Mouse (Mus musculus): ENCODE results near the gene Igfbp6.

Gene Igfbp6

DNA sequence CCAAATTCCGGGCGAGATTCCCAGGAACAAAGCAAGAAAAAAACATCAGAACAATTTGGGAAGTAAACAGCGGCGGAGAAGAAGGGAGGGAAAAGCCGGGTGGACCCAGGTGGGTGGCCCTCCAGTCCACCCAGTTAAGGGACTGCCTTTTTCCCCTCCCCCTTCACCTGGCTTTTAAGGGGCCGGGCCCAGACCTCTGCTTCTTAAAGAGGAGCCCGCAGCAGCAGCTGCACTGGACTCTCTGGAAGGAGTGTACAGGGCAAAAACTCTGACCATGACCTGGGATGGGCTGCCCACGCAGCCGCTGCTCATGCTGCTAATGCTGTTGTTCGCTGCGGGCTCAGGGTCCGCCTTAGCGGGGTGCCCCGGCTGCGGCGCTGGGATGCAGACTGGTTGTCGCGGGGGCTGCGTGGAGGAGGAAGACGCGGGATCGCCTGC, at the start of gene Igfbp6:
TSS of gene Igfbp6 (plus strand) at position 89 of the 438 bp plus-strand sequence.
- peak; percentile 34 for DNase-seq (ENCODE audit: low read depth, low spot score)

DNA sequence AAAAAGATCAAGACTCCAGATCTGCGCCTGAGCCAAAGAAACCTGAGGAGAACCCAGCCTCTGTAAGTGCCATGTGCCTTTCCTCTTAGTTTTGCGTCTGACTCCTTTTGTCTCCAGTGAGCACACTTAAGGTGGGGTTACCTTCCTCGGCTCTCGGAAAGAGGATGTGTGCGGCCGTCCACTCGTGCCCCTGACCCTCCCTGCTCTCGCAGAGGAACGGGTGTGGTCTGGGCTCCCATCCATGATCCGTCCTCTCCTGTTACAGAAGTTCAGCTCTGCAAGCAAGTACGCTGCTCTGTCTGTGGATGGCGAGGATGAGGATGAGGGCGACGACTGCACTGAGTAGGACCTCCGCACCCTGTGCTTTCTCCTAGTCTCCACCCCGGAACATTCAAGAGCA, 49.2 kb upstream of the Igfbp6 start:
- no peak for DNase-seq (ENCODE audit: low read depth, low spot score)

DNA sequence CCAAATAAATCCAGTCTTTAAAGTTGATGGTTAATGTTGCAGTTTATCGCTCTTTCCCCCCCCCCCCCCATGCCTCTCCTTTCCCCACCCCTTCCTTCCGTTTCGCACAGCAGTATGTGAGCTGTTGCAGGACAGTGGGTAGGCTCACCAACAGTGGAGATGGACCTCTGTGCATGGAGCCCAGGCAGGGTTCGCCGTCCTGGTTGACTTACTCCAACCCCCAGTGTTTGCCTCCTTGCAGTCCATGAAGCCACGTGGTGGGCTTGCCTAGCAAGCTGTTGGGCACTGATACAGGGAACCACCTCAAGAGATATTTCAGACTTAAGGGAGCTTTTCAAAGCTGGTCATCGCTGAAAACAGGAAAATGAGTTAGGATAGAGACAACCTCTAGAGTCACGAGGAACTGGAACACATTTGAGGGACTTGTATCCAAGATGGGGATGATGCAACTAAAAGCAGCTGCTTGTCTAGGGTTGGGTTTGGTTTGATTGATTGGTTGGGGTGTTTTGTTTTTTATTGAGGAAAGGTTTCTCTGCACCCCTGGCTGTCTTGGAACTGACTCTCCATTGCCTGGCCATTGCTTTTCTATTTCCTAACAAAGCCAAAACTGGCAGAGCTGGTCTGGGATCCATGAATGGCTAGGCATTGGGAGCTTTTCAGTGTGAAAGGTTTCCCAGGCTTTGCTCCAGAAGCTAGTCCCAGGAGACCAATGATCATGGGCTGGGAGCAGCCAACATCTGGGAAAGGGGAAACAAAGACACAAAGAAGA, 46.8 kb upstream of the Igfbp6 start:
- DNase-seq (ENCODE audit: low read depth, low spot score): no peak

DNA sequence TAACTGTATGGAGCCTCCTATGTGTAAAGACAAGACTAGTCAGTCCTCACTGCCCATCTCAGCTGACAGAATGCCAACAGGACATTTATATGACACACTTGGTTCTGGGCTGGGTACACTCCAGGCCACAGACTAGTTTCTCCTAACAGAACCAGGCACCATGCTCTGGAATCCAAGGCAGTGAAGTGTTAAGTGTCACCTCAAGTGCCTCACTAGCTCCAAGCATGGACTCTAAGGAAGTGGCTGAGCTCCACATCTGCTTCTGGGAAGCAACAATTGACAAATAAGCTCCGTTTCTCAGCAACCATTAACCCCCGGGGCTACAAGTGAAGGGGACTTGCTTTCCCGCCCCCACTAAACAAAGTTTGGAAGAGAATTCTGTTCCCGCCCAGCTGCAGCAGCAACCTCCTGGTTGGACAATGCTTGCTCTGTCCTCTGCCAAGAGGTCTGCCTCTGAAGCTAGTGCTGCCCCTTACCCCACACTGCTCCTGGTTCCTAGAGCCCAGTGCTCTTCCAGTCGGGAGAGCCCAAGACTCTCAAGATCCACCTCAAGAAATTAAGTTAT, 46.1 kb upstream of the Igfbp6 start:
- no peak for DNase-seq (ENCODE audit: low read depth, low spot score)

DNA sequence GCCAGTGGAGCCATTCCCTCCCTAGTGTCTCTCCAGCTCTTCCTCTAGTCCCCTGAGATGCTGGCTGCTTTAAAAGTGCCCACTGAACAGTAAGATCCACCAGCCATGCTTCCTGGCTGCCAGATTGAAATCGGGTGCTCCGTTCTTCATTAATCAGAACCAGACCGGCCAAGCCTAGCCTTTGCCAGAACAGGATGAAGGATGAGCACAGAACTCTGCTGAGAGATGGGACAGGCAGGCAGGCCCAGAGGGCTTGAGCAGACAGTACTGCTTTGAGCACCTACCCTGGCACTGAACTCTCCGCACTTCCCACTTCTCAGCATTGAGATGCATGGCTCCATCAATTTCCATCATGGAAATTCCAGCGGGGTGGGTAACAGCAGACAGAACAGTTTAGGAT, 44.9 kb upstream of the Igfbp6 start:
- DNase-seq (ENCODE audit: low read depth, low spot score): no peak

DNA sequence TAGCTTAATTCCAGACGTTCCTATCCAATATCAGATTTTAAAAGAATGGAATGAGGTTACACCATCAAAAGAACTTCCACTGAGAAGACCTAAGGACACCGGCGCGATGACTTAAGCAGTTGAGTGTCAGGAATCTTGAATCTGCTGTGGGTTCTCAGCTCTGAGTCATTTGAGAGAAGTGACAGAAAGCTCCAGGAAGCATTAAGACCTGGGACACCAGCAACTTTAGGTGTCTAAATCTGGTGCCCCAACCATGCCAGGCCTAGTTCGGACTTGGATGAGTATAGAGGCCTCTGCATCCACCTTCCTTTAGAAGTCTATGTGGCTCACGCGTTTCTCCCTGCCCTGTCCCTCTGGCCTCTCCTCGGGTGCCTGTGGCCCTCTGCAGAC, 44.4 kb upstream of the Igfbp6 start:
- DNase-seq (ENCODE audit: low read depth, low spot score): peak; percentile 48

DNA sequence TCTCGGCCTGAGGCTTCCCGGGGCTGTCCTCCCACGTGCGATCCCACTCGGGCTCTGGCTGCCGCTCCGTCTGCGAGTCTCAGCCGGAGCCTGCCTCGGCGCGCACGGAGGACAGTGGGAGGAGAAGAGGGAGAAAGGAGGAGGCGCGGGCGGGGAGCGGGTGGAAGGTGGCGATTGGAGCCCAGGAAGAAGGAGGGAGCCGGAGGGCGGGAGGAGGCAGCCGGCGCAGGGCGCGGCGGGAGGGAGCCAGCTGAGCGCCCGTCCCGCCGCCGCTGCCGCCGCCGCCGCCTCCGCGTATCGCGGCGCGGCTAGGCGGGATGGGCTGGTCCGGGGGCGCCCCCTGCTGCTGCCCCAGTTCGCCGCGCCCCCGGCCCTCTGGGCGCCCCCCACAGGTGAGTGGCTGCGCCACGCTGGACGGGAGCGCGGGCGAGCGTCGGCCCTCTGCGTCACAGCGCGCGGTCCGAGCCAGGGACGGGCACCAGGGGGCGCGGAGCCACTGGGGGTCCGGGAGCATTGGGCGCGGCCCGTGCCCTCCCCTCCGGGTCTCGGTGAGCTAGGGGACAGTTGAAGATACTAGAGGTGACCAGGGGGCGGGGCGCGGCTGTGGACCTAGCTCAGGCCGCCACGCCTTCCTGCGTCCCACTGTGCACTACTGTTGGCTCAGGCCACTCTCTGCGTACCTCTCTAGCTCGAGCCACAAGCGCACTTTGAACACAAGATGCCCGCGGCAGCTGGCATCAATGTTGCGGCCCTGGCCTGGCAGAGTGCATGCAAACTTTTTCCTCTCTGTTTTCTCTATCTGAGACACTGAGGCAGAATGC, 43.8 kb upstream of the Igfbp6 start, which contains the start of gene Tns2:
TSS of gene Tns2 (plus strand) at position 253 of the 821 bp plus-strand sequence.
- peak; percentile 83 for DNase-seq (ENCODE audit: low read depth, low spot score)

DNA sequence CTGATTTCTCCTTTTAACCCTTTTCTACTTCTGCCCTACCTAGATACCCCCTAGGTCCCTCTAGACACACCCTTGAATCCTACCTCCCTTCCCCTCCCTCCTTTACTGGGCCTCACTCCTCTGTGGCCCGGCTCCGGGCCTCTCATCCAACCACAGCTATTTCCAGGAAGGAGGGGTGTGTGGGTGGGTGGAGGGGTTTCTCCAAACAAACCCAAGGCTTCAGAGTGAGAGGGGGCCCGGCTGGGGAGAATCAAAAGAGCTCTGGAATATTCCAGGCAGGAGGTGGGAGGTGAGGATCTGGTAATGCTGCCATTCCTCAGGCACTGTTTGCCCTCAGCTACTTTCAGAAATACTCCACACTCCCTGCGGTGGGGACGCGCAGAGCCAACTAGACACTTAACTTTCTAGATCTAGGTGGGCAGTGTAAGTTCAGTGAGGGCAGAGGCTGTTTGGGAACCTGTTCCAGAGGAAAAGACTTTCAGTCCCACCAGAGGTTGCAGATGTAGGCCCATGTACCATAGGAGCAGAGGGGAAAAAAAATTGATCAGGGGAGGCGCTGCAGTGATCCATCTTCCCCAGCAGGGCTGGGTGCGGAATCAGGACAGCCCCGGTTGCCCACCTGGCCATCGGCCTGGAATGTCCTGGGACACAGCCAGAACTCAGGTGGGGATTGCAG, 43.0 kb upstream of the Igfbp6 start:
- DNase-seq (ENCODE audit: low read depth, low spot score): peak; percentile 53

DNA sequence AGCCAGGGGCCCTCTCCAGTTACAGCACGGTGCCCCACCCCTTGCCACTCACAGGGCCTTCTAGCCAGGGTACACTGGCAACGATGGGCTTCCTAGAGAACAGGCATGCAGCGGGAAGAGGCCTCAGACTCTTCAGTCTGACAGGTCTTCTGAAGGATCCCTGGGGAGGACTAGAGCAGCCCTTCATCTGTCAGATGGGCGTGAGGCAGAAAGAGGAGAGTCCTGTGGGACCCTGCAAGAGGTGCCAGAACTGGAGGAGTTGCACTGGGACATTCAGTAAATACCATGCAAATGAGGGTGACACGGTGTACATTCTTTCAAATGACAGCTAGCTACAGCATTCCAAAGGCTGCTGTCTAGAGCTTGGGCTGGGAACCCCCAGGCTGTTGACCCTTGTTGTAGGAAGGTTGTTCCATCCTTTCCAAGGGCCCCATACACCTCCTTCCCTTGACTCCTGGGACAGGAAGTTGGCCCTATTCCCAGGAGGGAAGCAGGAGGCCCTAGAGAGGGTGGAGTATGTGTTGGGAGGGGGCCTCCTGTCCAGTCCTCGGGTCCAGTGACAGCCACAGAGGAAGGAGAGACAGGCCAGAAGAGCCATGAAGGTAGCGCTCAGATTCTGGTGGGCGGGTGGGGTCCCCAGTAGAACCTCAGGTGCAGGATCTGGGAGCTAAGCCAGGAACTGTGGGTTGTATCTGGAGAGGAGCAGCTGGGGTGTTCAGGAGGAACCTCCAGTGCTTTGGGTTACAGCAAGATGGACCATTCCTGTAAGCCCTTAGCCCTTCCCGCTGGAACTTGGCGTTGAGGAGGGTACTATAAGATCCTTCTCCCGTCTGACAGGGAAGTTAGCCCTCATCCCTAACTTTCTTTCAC, 42.3 kb upstream of the Igfbp6 start:
- peak; percentile 35 for DNase-seq (ENCODE audit: low read depth, low spot score)

DNA sequence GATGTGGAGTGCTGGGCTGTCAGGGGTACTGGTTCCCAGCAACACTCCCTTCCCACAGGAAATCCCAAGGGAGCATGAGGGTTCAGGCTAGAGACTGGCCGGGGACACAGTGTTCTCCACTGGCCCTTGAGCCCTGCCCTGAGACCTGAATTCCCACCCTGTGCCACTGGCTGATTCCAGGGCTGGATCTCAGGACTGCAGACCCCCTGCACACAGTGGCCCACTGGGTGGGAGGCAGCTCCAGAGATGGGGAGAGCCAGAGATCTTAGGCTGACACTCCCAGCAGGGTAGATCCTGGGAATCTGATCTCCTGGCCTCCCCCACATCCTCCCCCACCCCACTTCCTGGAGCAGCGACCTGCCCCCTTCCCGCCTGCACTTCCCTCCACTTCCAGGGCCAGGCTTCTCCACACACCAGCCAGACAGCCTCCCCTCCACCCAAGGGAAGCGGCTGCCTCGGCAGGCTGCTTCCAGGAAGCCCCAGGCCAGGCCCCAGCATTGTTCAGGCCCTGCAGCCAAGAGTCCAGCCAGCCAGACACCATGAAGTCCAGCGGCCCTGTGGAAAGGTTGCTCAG, 41.5 kb upstream of the Igfbp6 start:
- DNase-seq (ENCODE audit: low read depth, low spot score): no peak

DNA sequence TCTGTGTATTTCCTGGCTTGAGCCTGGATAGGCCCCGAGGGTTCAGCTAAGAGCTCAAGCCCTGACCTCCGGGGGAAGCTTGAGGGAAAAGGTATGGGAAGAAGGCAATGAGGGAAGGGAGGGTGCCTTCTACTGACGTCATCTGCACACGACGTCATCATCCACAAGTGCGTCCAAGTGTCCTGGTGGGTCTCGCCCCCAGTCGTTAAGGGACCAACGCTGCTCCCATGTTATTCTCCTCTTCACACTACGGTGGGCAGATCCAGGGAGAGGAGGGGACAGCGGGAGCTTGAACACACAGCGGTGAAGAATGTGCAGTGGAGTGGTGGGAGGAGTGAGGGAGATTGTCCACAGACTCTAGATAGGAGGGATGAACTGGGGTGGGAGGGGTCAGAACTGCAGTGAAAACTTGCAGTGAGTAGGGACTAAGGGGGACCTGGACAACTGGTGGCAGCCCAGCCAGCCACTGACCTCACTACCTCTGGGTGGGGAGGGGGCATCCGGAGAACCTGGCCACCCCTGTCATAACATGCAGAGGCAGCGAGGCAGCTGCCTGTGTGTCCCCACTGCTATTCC, 40.7 kb upstream of the Igfbp6 start:
- no peak for DNase-seq (ENCODE audit: low read depth, low spot score)

DNA sequence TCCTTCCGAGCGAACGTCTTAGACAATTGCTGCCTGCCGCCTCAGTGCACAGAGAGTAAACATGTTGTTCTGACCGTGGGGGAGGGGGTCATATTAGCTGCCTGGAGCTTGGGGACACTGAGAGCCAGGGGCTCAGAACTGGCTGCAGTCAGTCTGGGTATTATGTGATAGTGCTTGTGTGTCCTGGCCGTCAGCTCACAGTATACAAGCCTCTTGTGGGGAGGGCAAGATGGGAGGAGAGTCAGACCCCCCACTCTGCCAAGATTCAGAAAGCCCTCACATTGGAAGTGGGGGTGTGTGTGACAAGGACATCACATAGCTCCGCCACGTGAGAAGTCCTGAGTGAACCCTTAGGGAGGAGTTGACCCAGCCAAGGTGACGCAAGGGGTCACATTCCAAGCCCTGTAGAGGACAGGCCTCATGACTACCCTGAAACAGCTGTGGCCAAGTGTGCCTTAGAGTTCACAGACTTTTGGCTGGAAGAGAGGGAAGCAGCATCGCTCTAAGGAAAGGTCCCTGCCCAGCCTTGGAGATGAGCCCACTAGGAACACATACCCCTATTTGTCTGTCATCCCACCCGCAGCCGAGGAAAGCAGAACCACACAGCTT, 40.1 kb upstream of the Igfbp6 start:
- DNase-seq (ENCODE audit: low read depth, low spot score): peak; percentile 44

DNA sequence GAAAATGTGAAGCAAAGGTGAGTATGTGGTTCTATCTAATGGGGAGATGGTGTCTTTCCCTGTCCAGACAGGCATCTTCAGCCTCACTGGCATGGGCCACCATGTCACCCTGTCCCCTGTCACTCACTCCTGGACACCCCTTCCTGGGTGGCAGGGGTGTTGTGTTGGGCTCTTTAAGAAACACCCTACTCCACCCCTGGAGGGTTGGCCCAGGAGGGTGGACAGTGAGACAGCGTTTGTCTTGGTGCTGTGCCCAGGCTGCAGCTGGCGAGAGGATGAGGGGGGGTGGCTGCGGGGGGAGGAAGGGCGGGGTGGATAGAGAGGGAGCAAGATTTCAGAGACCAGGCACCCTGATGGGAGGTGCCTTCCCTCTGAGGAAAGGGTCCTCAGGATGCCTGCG, 38.8 kb upstream of the Igfbp6 start:
- peak; percentile 69 for DNase-seq (ENCODE audit: low read depth, low spot score)

DNA sequence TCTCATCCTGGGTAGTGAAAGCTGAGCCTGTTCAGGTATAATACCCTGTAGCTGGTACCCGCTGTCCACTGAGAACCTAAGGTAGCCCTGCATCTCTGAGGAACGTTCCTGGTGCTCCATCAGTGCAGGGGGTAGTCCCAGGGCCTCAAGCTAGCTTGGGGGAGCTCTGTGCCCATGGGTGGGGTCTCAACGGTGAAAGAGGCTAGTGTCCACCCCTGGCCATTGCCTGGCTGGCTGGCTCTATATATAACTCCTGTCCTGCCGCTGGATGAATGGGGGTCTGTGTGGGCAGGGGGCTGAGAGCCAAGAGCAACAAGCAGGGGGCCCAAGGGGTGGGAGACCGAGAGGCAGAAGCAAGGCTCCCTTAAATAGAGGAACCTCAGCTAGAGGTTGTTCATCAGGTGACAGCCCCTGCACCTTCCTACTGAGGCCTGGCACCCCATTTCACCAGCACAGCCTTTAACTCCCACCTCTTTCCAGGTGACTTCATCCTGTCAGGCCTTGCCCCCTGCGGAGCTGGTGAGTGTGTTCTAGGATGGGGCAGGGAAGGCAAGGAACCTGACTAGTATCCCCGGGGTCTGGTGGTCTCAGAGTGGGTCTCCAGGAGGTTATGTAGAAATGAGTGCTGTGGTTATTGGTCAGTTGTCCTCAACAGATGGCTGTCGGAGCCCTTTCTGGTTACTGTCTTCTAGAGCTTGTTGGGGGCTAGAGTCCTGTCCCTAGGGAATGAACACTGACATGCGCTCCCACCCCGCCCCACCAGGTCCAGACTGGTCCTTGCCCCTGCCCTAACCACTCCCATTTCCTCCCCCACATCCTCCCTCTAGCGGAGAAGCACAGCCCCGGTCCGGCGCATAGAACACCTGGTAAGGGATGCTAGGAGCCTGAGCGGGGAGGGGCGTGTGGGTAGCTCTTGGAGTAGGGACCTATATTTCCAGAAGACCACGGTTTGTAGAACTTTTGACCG, 38.1 kb upstream of the Igfbp6 start:
- DNase-seq (ENCODE audit: low read depth, low spot score): no peak

DNA sequence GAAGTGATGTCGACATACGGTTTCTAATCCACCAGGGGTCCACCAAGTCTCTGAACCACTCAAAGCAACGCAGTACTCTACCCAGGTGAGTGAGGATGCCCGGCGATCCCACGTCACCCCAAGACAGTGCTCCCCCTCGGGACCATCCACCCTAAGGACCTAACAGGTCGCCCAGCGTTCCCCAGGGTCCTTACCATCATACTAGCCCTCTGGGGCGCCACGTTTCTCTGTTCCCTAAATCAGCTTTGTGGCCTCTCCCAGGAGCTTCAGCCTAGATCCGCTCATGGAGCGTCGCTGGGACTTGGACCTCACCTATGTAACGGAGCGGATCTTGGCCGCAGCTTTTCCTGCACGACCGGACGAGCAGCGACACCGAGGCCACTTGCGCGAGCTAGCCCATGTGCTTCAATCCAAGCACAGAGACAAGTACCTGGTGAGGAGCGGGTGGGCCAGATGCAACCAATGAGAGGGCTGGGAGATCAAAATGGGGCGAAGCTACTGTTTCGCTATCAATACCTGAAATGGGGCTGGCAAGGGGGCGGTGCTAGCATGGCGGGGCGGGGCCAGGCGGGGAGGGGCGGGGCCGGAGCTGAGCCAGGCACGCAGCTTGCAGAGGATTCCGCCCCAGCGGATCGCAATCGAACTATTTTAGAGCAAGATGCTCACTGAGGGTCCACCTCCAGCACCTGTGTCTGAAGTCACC, 37.3 kb upstream of the Igfbp6 start:
- peak; percentile 55 for DNase-seq (ENCODE audit: low read depth, low spot score)

DNA sequence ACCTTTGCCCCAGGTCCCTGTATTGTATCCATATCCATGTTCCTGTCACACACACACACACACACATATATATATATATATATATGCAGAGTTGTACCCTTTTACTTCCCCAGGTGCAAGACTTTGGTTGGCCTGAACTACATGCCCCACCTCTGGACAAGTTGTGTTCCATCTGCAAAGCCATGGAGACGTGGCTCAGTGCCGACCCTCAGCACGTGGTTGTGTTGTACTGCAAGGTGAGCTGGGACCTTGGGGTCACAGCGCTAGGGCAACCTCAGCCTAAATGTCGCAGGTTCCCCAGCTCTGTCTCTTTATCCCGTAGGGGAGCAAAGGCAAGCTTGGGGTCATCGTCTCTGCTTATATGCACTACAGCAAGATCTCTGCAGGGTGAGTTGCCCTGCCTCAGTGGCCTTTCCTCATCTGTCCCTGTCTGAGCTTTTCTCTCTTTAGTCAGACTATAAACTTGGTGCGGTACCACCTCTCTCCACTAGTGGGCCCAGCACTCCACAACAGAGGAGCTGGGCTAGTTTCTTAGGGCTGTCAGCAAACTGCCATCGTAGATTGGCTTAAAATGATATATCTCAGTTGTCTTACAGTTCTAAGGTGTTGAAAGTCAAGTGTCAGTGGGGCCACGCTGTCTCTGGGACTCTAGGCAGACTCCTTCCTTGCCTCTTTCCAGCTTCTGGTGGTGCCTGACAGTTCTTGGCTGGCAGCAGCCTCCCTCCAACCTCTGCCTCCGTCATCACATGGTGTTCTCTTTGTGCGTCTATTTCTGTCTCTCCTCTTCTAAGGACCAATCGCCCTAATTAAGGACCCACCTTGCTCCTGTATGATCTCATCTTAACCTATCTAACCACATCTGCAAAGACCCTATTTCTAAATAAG, 36.2 kb upstream of the Igfbp6 start:
- peak; percentile 85 for DNase-seq (ENCODE audit: low read depth, low spot score)

All from brain, adult 2 months (tissue).